Mouse (Mus musculus): ENCODE measurements around the gene Rufy1.

The Rufy1 gene

GRCm38 (mm10) chr11:50354162-50354561 is 76.8 kb downstream of the Rufy1 start, which contains the start of gene Cby3:
Gene Cby3 (plus strand): TSS chr11:50354462.
- DNase-seq (ENCODE audit: low read depth, low spot score): no peak

- DNase-seq (ENCODE audit: low read depth, low spot score): no peak
These were observed 78.7 kb downstream of the Rufy1 start for GRCm38 (mm10) chr11:50352177-50352576.

GRCm38 (mm10) chr11:50346256-50347032 is 84.5 kb downstream of the Rufy1 start:
- DNase-seq (ENCODE audit: low read depth, low spot score): no peak

- no peak for DNase-seq (ENCODE audit: low read depth, low spot score)
These were observed 85.4 kb downstream of the Rufy1 start for GRCm38 (mm10) chr11:50345486-50345885.

All from embryo, embryonic 11.5 days (tissue).